Mouse (Mus musculus): ENCODE measurements at regions not wholly inside any gene's neighbourhood (a gene's known extent, or its start where the extent isn't known, plus 50 kb on each side); places are given as distances from the start of the nearest gene placed in this dataset.

- DNase-seq (ENCODE audit: low spot score in 2 of 2): no peak
Observed at GRCm38 (mm10) chr9:31587671-31588070, 123.4 kb upstream of the Tmem45b start.

- no peak for DNase-seq (ENCODE audit: low spot score in 2 of 2)
Observed at GRCm38 (mm10) chr9:31583983-31584382, 119.7 kb upstream of the Tmem45b start.

GRCm38 (mm10) chr9:31582947-31583346, 118.7 kb upstream of the Tmem45b start:
- no peak for DNase-seq (ENCODE audit: low spot score in 2 of 2)

- DNase-seq (ENCODE audit: low spot score in 2 of 2): no peak
Observed at GRCm38 (mm10) chr9:31578506-31579173, 114.4 kb upstream of the Tmem45b start.

- peak; percentile 32 to 36 for DNase-seq (ENCODE audit: low spot score in 2 of 2)
Observed at GRCm38 (mm10) chr9:31577066-31577465, 112.8 kb upstream of the Tmem45b start.

GRCm38 (mm10) chr9:31567029-31567428, 102.8 kb upstream of the Tmem45b start:
- no peak for DNase-seq (ENCODE audit: low spot score in 2 of 2)

- DNase-seq (ENCODE audit: low spot score in 2 of 2): no peak
Observed at GRCm38 (mm10) chr9:31566257-31567007, 102.2 kb upstream of the Tmem45b start.

- DNase-seq (ENCODE audit: low spot score in 2 of 2): peak in 1 of 2 experiments; percentile 33
Observed at GRCm38 (mm10) chr9:31564996-31565773, 100.9 kb upstream of the Tmem45b start.

GRCm38 (mm10) chr9:31563541-31563940, 99.3 kb upstream of the Tmem45b start:
- no peak for DNase-seq (ENCODE audit: low spot score in 2 of 2)

GRCm38 (mm10) chr9:31560226-31560556, 95.9 kb upstream of the Tmem45b start:
- no peak for DNase-seq (ENCODE audit: low spot score in 2 of 2)

- DNase-seq (ENCODE audit: low spot score in 2 of 2): peak; percentile 56 to 57
Observed at GRCm38 (mm10) chr9:31559506-31560225, 95.4 kb upstream of the Tmem45b start.

GRCm38 (mm10) chr9:31543691-31544052, 79.4 kb upstream of the Tmem45b start:
- DNase-seq (ENCODE audit: low spot score in 2 of 2): no peak

GRCm38 (mm10) chr9:31542909-31543690, 78.8 kb upstream of the Tmem45b start:
- peak; percentile 82 to 83 for DNase-seq (ENCODE audit: low spot score in 2 of 2)

GRCm38 (mm10) chr9:31541615-31542191, 77.4 kb upstream of the Tmem45b start:
- no peak for DNase-seq (ENCODE audit: low spot score in 2 of 2)

GRCm38 (mm10) chr9:31538458-31539210, 74.4 kb upstream of the Tmem45b start:
- DNase-seq (ENCODE audit: low spot score in 2 of 2): no peak

GRCm38 (mm10) chr9:31529021-31529420, 64.8 kb upstream of the Tmem45b start:
- DNase-seq (ENCODE audit: low spot score in 2 of 2): no peak

- DNase-seq (ENCODE audit: low spot score in 2 of 2): no peak
Observed at GRCm38 (mm10) chr9:31527216-31527615, 63.0 kb upstream of the Tmem45b start.
